Mouse (Mus musculus): ENCODE data around the gene Kantr. TPM values are rescaled to one million over a fixed set of nuclear protein-coding genes. Genes with fewer than 3 reads are reported as not detected.

Kantr gene
- total RNA-seq, 2 experiments from 2014 or later = 3.0 to 3.5 TPM

GRCm38 (mm10) chrX:152279384-152279783, 47.9 kb downstream of the Kantr start:
- no peak for DNase-seq

GRCm38 (mm10) chrX:152271189-152271588, 56.1 kb downstream of the Kantr start:
- DNase-seq = no peak

Other genes with a start within 250 kb of the Kantr start
- gene Iqsec2, start 183.2 kb downstream of the Kantr start, total RNA-seq (2021) = 10 to 100 TPM; 57.9 to 59.3 TPM
- 10 to 100 TPM; 41.9 to 70.5 TPM for gene Kdm5c, start 94.5 kb downstream of the Kantr start, total RNA-seq (2021)
- 10 to 100 TPM; 13.5 to 14.6 TPM for gene Tspyl2, start 14.9 kb upstream of the Kantr start, total RNA-seq (2021)
- gene Gpr173, start 41.2 kb upstream of the Kantr start, total RNA-seq (2021) = 1 to 10 TPM; 3.4 to 3.9 TPM
- not detected for gene Cldn34a, start 235.8 kb upstream of the Kantr start, total RNA-seq (2021)